Mouse (Mus musculus): ENCODE measurements around the gene Cd4. TPM values are rescaled to one million over a fixed set of nuclear protein-coding genes. Genes with fewer than 3 reads are reported as not detected.
"Not testable (repeated sequence)": the region's sequence is repeated elsewhere in the genome, so short reads cannot be mapped to it uniquely, and the experiment has no call there.

Cd4 gene
- polyA plus RNA-seq, 1 experiment: not detected

DNA sequence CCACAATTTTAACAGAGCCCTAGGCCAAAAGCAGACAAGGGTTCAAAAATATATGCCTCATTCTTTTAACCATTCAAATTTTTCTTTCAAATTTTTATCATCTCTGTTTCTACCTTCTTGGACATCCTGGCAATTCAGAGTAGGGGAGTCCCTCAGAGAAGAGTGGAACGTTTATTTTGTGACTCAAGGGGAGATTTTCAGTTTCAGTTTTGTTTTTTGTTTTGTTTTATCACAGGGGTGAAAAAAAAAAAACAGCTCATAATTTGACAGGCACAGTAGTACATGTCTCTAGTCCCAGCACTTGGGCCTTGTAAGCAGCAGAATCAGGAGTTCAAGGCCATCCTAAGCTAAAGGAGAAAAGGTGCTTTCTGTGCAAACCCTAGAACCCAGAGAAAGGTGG lies 19.7 kb upstream of the Cd4 start:
- TF ChIP-seq CTCF (IDR thresholded peaks at IDR 0.05; ENCODE audit: borderline replicate concordance, insufficient read depth, low read length): no peak
- no peak for TF ChIP-seq POLR2A (IDR thresholded peaks at IDR 0.05; ENCODE audit: low read depth, low read length)
- Histone ChIP-seq H3K4me3 (ENCODE audit: insufficient read depth, low read length) (no peak overlapping the region), H3K4me1 (ENCODE audit: control insufficient read depth, insufficient read depth, low read length) (no peaks in the 10 kb centered on the region; the same call in 1 of the 2 replicates), H3K27ac (ENCODE audit: insufficient read depth, low read length) (no peak overlapping the region)

DNA sequence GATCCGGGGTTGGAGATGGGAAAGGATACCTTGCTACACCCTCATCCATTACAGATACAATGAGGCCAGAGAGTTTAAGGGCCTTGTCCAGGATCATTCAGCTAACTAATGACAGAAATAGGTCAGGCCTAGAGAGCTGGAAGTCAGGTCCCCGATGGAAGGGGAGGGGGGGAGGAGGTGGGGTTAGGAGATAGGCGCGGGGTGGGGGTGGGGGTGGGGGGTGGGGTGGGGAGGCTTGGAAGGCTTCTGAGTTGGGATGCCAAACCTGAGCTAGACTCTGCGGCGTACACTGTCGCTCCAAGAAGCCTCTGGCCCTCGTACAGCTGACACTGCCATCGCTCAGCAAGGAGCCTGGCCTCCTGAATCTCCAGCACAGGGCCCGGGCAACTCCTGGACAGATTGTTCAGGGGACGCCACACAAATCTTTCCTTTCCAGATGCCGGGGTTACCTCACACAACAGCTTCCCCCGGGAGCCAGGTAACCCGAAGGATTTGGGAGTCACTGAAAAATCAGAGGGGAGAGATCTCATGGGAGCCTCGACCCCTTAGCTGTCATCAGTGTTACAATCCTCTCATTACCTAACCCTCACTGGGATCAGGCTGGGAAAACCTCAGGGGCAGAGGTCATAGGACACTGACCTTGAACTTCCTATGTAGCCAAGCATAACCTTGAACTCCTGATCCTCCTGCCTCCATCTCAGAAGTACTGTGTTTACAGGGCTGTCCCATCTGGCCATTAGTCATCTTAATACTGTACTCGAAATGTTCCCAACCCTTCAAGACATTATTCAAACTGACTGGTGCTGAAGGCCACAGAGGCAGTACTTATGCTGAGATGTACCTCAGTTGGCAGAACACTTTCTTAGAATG lies 17.2 kb upstream of the Cd4 start:
- TF ChIP-seq CTCF (IDR thresholded peaks at IDR 0.05; ENCODE audit: borderline replicate concordance, insufficient read depth, low read length) (no peak), POLR2A (IDR thresholded peaks at IDR 0.05; ENCODE audit: low read depth, low read length) (no peak)
- Histone ChIP-seq H3K27ac (ENCODE audit: insufficient read depth, low read length) (peak overlapping the region; percentile 86), H3K4me1 (ENCODE audit: control insufficient read depth, insufficient read depth, low read length) (no peaks in the 10 kb centered on the region; the same call in 1 of the 2 replicates), H3K4me3 (ENCODE audit: insufficient read depth, low read length) (no peak overlapping the region)

- TF ChIP-seq POLR2A (IDR thresholded peaks at IDR 0.05; ENCODE audit: low read depth, low read length) (peak; percentile 54), CTCF (IDR thresholded peaks at IDR 0.05; ENCODE audit: borderline replicate concordance, insufficient read depth, low read length) (peak; percentile 27; the same call in 1 of the 2 replicates)
- H3K4me3 ChIP-seq (ENCODE audit: insufficient read depth, low read length): peak overlapping the region; percentile 39
- peak overlapping the region; percentile 86 for H3K27ac ChIP-seq (ENCODE audit: insufficient read depth, low read length)
These were observed 16.4 kb upstream of the Cd4 start for GRCm38 (mm10) chr6:124904161-124904981.

GRCm38 (mm10) chr6:124903580-124904151 lies 15.6 kb upstream of the Cd4 start:
- H3K4me1 ChIP-seq (ENCODE audit: control insufficient read depth, insufficient read depth, low read length): no peaks in the 10 kb centered on the region; the same call in 1 of the 2 replicates
- peak; percentile 48 for TF ChIP-seq POLR2A (IDR thresholded peaks at IDR 0.05; ENCODE audit: low read depth, low read length)
- TF ChIP-seq CTCF (IDR thresholded peaks at IDR 0.05; ENCODE audit: borderline replicate concordance, insufficient read depth, low read length): peak; percentile 94
- H3K27ac ChIP-seq (ENCODE audit: insufficient read depth, low read length): peak overlapping the region; percentile 78
- peak overlapping the region; percentile 39 for H3K4me3 ChIP-seq (ENCODE audit: insufficient read depth, low read length)

More at GRCm38 (mm10) chr6:124904161-124904981, 16.4 kb upstream of the Cd4 start:
- H3K4me1 ChIP-seq (ENCODE audit: control insufficient read depth, insufficient read depth, low read length): no peaks in the 10 kb centered on the region; the same call in 1 of the 2 replicates

GRCm38 (mm10) chr6:124901851-124902250 lies 13.8 kb upstream of the Cd4 start:
- Histone ChIP-seq H3K4me1 (ENCODE audit: control insufficient read depth, insufficient read depth, low read length) (no peaks in the 10 kb centered on the region; the same call in 1 of the 2 replicates), H3K27ac (ENCODE audit: insufficient read depth, low read length) (no peak overlapping the region), H3K4me3 (ENCODE audit: insufficient read depth, low read length) (no peak overlapping the region)
- TF ChIP-seq CTCF (IDR thresholded peaks at IDR 0.05; ENCODE audit: borderline replicate concordance, insufficient read depth, low read length) (no peak), POLR2A (IDR thresholded peaks at IDR 0.05; ENCODE audit: low read depth, low read length) (no peak)

DNA sequence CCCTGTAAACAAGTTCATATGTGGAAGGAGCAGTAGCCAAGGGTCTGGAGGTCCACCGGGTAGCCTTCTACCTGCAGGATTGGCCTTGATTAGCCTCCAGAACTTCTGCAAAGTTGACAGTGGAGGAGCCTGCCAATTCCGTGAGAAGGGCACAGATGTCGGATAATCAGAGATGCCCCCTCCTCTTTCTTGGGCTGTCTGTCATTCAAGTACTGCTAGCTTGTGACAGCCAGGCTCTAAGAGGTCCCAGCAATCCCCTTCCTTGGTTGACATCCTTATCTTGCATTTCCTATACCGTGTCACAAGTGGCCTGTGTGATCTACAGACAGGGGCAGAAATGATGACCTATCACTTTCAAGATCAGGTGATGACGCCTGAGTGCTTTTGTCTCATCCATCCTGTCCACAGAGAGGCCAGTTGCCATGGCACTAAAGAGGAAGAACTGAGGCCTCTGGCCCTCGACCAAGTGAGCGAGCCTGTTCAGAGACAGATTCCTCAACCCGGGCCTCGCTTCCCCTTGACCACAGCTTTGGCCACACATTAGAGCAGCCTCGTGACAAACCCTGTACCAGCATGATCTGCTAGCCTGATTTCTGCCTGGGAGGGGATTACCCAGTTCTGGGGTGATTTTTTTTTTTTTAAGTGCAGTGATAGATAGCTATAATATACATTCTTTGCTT lies 12.9 kb upstream of the Cd4 start:
- H3K27ac ChIP-seq (ENCODE audit: insufficient read depth, low read length): no peak overlapping the region
- TF ChIP-seq POLR2A (IDR thresholded peaks at IDR 0.05; ENCODE audit: low read depth, low read length) (no peak), CTCF (IDR thresholded peaks at IDR 0.05; ENCODE audit: borderline replicate concordance, insufficient read depth, low read length) (no peak)
- no peak overlapping the region for H3K4me3 ChIP-seq (ENCODE audit: insufficient read depth, low read length)
- H3K4me1 ChIP-seq (ENCODE audit: control insufficient read depth, insufficient read depth, low read length): no peaks in the 10 kb centered on the region; the same call in 1 of the 2 replicates

DNA sequence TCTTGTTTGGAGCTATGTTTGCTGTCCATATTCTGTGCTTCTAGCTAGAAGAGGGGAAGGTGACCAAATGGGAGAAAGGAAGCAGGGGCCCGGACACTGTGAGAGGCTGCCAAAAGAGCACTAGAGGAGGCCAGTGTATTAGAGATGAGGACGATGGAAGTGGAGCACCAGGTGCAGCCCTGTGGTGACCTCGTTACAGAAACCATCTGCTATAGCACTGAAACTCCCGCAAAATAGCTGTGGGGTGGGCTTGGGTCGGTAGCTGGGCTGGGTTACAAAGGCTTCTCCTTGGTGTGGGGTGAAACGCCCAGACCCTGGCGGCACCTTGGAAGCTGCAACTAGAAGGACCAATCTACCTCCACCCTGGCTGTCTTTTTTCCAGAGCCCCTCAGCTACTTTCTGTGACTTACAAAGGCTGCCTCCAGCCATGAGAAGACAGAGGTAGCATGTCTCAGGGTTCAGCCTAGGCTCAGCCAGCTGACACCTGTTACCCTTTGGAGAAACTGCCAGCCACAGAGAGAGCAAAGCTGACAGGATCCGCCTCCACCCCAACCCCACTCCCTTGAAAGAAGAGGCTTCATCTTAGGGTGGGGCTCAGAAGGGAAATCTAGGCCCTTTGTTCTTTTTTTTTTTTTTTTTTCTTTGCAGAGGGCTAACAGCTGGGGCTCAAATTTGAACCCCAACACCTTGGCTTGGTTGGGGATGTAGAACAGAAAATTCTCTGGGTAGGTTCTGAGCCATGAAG lies 12.2 kb upstream of the Cd4 start:
- Histone ChIP-seq H3K4me1 (ENCODE audit: control insufficient read depth, insufficient read depth, low read length) (no peaks in the 10 kb centered on the region; the same call in 1 of the 2 replicates), H3K27ac (ENCODE audit: insufficient read depth, low read length) (no peak overlapping the region), H3K4me3 (ENCODE audit: insufficient read depth, low read length) (no peak overlapping the region)
- TF ChIP-seq POLR2A (IDR thresholded peaks at IDR 0.05; ENCODE audit: low read depth, low read length) (no peak), CTCF (IDR thresholded peaks at IDR 0.05; ENCODE audit: borderline replicate concordance, insufficient read depth, low read length) (no peak)

GRCm38 (mm10) chr6:124898359-124898758 lies 10.3 kb upstream of the Cd4 start:
- TF ChIP-seq POLR2A (IDR thresholded peaks at IDR 0.05; ENCODE audit: low read depth, low read length) (no peak), CTCF (IDR thresholded peaks at IDR 0.05; ENCODE audit: borderline replicate concordance, insufficient read depth, low read length) (no peak)
- Histone ChIP-seq H3K27ac (ENCODE audit: insufficient read depth, low read length) (no peak overlapping the region), H3K4me1 (ENCODE audit: control insufficient read depth, insufficient read depth, low read length) (no peaks in the 10 kb centered on the region), H3K4me3 (ENCODE audit: insufficient read depth, low read length) (no peak overlapping the region)

DNA sequence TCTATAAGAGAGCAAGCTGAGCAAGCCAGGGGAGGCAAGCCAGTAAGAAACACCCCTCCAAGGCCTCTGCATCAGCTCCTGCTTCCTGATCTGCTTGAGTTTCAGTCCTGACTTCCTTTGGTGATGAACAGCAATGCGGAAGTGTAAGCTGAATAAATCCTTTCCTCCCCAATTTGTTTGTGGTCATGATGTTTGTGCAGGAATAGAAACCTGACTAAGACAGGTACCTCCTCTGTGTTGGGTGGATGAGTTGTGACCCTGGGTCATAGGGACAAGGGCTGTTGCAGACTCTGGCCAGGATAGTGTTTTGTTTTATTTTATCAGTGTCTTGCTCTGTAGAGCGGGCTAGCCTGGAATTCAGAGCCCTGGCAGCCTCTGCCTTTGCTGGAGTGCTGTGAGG lies 6.1 kb upstream of the Cd4 start:
- not testable (repeated sequence) for H3K4me3 ChIP-seq (ENCODE audit: insufficient read depth, low read length); H3K27ac ChIP-seq (ENCODE audit: insufficient read depth, low read length); H3K4me1 ChIP-seq (ENCODE audit: control insufficient read depth, insufficient read depth, low read length)
